In genomic region chr9:88369666-88370065, GRCm38 (mm10) we compare ENCODE assay signal across 23 mouse cellular contexts. TPM values are rescaled to one million over a fixed set of nuclear protein-coding genes. Genes with fewer than 3 reads are reported as not detected.
A peak's percentile ranks its signal among the peaks of the same experiment; 100 is the strongest.
DNase-seq lines count a peak whose midpoint lies in the region; ATAC-seq and TF ChIP-seq lines count a peak whose summit lies in the region.
"Had no signal": no experiment of that assay in that cellular context is flagged by ENCODE, and none has a peak within 500 bp of the region (broad histone marks: within the 10 kb centered on the region; RNA-seq: fewer than 3 reads in every experiment).

No protein-coding gene starts in this region.

- 83% methylated on average over 2 of the region's 2 CpGs for WGBS in lung, embryonic 14.5 days

- peak; percentile 59 for DNase-seq in gastrocnemius, adult 2 months
- DNase-seq in gastrocnemius, postnatal 4 days (ENCODE audit: low spot score in 2 of 2) = no peak
- DNase-seq in lung, embryonic 14.5 days = peak; percentile 21
- no peak for DNase-seq in lung, postnatal 36 days
- peak; percentile 57 for DNase-seq in NIH3T3 (ENCODE audit: low read depth)
- DNase-seq in testis, postnatal 14 days (ENCODE audit: low spot score) = peak; percentile 22
- no peak for DNase-seq in natural killer cell, adult 2 months (ENCODE audit: low spot score in 2 of 2)
- DNase-seq: cerebellum, adult 9-11 months; heart, postnatal 10 days; kidney, adult 2 months; kidney, postnatal 10 days; liver; thymus, adult 18-20 months had no signal

- 0 out of 2 replicates have a peak, but pooled peaks cover 3% of the 10 kb centered on the region for H3K36me3 ChIP-seq in lung, embryonic 14.5 days (ENCODE audit: insufficient read depth)
- H3K36me3 ChIP-seq: embryonic facial prominence, embryonic 12.5 days had no signal

- no peak overlapping the region for H3K9ac ChIP-seq in lung, embryonic 14.5 days
- H3K9ac ChIP-seq: embryonic facial prominence, embryonic 12.5 days; hindbrain, embryonic 12.5 days; neural tube, embryonic 13.5 days had no signal

- H3K27me3 ChIP-seq in lung, embryonic 14.5 days (ENCODE audit: insufficient read depth, low read length) = no peaks in the 10 kb centered on the region
- H3K27me3 ChIP-seq: embryonic facial prominence, embryonic 12.5 days; hindbrain, embryonic 12.5 days; neural tube, embryonic 13.5 days had no signal

- peak overlapping the region; percentile 88 for H3K27ac ChIP-seq in gastrocnemius, adult 2 months
- no peak overlapping the region for H3K27ac ChIP-seq in lung, embryonic 14.5 days (ENCODE audit: low read depth)
- H3K27ac ChIP-seq: embryonic facial prominence, embryonic 12.5 days; hindbrain, embryonic 12.5 days; macrophage; neural tube, embryonic 13.5 days had no signal

- no peak for TF ChIP-seq CTCF in gastrocnemius, adult 2 months (IDR thresholded peaks at IDR 0.05)
- TF ChIP-seq CTCF in lung, embryonic 14.5 days (IDR thresholded peaks at IDR 0.05; ENCODE audit: low read depth) = no peak

- intact Hi-C loops in gastrocnemius, adult 2 months (cut with DNase I) = loop anchor here (5.0 to 10.0 kb wide), 2 partner anchors 42 to 175 kb away; partner anchors contain the start of genes Nt5e and Zfp949

- ATAC-seq in lung, embryonic 14.5 days (ENCODE audit: insufficient read depth) = no peak
- ATAC-seq: activated CD4-positive, CD25-positive, alpha-beta regulatory T cell, adult 4 months; forebrain, embryonic 14.5 days; inflammation-experienced regulatory T-cells, adult 6 months had no signal

- H3K4me2 ChIP-seq in lung, embryonic 14.5 days = no peak overlapping the region
- H3K4me2 ChIP-seq: embryonic facial prominence, embryonic 12.5 days; heart, embryonic 11.5 days; hindbrain, embryonic 12.5 days; midbrain, embryonic 11.5 days; neural tube, embryonic 13.5 days had no signal

- no peaks in the 10 kb centered on the region for H3K4me1 ChIP-seq in lung, embryonic 14.5 days (ENCODE audit: insufficient read depth)
- H3K4me1 ChIP-seq: embryonic facial prominence, embryonic 12.5 days; hindbrain, embryonic 12.5 days; neural tube, embryonic 13.5 days had no signal

- no peaks in the 10 kb centered on the region for H3K9me3 ChIP-seq in lung, embryonic 14.5 days (ENCODE audit: low read depth, low read length)
- H3K9me3 ChIP-seq: embryonic facial prominence, embryonic 12.5 days; hindbrain, embryonic 12.5 days; neural tube, embryonic 13.5 days had no signal

- no peak overlapping the region; the same call in 1 of the 2 replicates for H3K4me3 ChIP-seq in gastrocnemius, adult 2 months
- H3K4me3 ChIP-seq in lung, embryonic 14.5 days (ENCODE audit: low read depth, low read length) = no peak overlapping the region
- H3K4me3 ChIP-seq: embryonic facial prominence, embryonic 12.5 days; erythroblast, embryonic 14.5 days; hindbrain, embryonic 12.5 days; neural tube, embryonic 13.5 days had no signal

RNA-seq across cellular contexts. Expression of gene Nt5e, which starts 42.7 kb away (rescaled TPM):
- 1 to 10 TPM; 2.2 to 2.5 TPM for total RNA-seq in gastrocnemius, adult 2 months (2021)
- total RNA-seq in gastrocnemius, postnatal 4 days (2021) = 10 to 100 TPM; 10.3 to 10.5 TPM
- polyA plus RNA-seq in lung, embryonic 14.5 days (2014; fragmentation: Nextera tagmentation; extraction: Ambion mirVana) = 2.1 and 2.3 TPM in 2 replicates
- polyA plus RNA-seq: erythroblast, embryonic 14.5 days had no signal

Comparison
In these comparisons a context has a peak if more than half of its experiments do, and no peak if none do; other contexts are left out.
1. DNase-seq: peak in gastrocnemius, adult 2 months (single experiment), lung, embryonic 14.5 days (single experiment), NIH3T3 (single experiment) and testis, postnatal 14 days (single experiment); none in gastrocnemius, postnatal 4 days (0 of 2), lung, postnatal 36 days (single experiment) and natural killer cell, adult 2 months (0 of 2).